Mouse (Mus musculus) lung, postnatal 4 days (tissue): Measurements from ENCODE around the gene Cobll1.

Experiments
- DNase-seq, 2 experiments: peaks; one replicate each; pipeline ENCODE4 v3.0.0; 2021

Cobll1 gene

DNA sequence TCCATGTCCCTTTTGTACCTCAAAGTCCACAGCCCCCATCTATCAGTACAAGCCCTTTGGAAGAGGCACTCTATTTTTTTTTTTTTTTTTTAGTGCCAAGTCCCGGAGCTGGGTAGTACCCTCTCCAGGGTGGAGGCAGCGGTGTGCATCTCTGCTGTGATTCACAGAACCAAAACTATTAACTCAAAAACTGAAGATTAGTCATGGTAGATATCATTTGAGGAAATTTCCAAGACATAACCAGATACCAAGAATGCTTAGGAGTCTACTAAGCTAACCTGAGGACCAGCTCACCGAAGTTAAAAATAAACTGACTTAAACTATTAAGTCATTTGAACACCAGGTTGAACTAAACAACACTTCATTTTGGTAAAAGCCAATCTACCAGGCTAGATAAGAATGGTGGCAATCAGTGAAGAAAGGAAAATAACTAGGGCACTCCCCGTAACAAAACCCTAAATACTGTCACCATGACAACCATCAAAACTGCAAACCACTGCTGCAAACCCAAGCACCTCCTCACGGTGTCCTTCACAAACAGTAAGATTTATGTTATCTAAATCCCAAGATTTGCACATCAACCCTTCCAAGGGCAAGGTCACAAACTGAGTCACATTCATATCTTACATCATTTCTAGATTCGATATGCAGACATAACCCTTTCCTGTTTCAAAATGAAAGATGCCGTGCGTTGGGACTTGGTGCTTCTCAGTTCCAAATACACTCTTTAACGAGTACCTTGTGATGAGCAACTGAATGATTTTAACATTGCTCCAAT, 43.8 kb downstream of the Cobll1 start:
- no peak for DNase-seq

DNA sequence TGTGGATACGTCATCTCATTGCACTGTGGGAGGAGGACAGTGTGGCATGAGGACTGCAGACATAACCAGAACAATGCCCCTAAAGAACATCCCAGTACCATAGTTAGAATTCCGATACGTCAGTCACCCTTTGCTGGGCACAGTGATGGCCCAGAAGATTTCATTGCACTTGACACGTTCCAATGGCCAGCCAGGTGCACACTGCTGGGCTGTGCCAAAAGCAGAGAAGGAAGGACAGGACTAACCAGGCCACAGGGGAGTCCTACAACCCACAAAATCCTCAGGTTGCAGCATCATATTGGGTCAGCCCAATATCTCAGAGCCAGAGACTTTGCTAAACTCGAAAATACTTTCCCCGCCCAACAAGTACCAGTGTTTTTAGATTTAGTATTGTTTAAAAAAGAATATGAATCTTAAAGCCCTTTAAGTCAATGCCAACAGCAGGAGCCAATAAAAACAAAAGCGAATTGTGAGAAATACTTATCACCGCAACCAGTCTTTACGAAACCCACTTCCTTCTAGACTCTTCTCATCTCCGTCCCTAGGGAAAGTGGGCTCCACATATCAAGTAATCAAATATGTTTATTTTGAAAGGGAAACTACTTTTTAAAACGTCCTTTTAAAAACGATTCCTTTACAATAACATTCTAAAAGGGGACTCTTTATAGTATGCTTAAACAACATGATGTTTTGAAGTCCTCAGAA, 46.0 kb downstream of the Cobll1 start:
- no peak for DNase-seq

GRCm38 (mm10) chr2:65191398-65191797, 47.8 kb downstream of the Cobll1 start:
- DNase-seq = no peak

DNA sequence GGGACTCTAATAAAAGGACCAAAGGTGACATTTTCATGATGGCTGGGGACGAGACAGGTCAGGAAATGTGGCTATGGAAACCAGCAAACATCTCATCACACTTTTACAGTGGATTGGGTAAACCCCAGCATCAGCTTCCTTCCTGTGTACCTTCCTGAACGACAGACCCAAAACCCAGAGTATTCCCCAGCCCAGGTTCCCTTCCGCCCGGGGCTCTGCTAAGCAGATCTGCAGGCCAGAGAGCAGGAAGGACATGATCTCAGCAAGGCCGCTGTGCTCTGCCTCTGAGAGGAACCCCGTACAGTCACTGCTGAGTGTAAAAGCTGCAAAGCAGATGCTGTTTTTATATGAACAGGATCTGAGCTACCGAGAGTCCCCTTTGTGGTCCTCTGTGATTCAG, 49.9 kb downstream of the Cobll1 start:
- peak; percentile 50 to 65 for DNase-seq

- DNase-seq = no peak
These were observed 50.6 kb downstream of the Cobll1 start for GRCm38 (mm10) chr2:65188585-65188984.

DNA sequence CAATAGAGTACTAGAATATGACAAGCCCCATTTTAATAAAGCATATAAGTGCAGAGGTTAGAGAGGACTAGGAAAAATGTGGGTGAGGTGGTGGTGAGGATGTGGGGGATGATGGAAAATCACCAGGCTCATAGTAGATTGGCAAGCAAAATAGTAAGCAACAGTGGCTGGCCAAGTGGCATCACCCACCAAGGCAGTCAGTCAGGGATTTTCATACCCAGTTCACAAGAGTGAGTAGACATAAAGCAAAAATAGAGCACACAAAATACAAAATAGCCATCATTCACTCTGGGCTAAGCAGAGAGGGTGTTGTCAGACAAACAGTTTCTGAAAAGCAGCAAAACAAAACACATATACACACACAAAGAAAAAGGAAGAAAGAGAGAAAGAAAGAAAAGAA, 51.6 kb downstream of the Cobll1 start:
- DNase-seq = no peak

DNA sequence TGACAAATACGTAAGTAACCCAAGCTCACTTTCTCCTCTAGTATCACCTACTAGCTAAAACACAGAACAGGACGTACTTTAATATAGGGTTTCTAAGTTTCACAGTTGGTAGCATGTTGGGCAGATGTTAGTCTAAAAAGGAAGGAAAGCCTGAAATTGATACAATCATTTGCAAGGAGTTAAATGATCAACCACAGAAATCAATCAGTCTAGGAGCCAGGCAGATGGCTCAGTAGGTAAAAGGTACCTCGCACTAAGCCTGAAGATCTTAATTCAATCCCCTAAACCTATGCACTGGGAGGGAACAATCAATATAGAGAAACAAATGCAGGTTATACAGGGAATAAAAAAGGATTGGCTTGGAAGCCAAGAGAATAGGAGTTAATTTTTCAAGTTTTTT, 52.0 kb downstream of the Cobll1 start:
- DNase-seq = no peak

DNA sequence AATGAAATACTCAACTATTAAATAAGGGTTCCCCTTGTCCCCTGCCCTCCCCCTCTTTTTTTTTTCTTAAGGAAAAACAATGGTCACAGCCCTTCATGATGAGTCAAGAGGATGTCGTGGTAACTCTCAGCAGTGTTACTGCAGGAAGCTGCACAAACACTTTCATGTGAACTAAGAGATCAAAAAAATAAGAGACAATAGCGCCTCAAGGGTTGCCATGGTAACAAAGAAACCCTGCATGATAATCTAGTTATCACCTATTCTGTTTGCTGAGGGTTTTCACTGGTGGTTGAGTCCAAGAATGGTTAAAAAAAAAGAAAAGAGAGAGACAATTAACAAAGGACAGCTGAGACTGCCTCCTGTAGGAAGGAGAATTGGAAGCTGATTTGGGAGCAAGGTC, 56.5 kb downstream of the Cobll1 start:
- no peak for DNase-seq

- DNase-seq = no peak
These were observed 57.5 kb downstream of the Cobll1 start for GRCm38 (mm10) chr2:65181736-65182135.

DNA sequence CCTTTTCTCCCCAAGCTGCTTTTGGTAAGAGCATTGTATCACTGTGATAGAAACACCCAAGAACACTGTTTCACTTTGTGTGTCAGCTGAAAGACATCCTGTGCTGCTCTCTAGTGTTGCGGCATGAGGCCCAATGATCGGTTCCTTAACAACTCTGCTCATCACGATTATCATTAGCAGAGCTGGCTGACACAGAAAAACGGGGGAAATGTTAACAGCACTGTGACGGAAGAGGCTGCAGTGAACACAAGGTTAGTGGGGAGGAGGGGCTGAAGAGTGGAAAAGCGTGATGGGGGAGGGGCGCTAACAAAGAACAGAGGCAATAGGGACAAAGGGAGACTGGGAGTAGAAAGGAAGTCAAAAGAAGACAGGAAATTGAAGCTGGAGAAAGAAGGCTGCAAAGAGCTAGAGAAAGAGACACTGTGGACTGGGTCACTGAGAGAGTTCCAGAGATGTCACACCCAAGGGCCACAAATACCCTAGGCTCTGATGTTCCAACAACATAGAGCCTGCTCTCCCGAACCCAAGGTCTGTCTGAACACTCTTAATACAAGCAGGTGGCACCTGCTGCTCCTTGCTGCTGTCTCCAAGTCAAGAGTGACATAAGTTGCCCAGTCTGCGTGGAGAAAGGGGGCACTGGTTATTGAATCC, 58.0 kb downstream of the Cobll1 start:
- DNase-seq = no peak

- no peak for DNase-seq
These were observed 63.6 kb downstream of the Cobll1 start for GRCm38 (mm10) chr2:65175645-65176044.

- DNase-seq = no peak
These were observed 67.1 kb downstream of the Cobll1 start for GRCm38 (mm10) chr2:65172071-65172470.

DNA sequence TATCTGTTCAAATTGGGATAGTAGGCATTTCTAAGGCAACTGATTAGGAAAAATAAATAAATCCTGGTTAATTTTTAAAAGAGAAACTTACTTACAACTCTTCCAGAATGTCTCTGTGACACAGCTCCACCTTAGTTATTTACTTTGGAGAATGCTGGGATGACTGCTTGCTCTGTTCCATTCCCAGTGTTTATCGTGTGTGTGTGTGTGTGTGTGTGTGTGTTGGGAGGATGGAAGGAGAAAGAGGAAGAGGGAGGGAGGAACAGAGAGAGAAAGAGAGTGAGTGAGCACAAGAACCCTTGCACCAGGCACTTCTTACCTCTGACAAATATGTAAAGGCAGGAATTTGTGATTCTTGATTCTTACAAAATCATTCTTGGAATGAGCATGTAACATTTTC, 67.7 kb downstream of the Cobll1 start:
- no peak for DNase-seq

DNA sequence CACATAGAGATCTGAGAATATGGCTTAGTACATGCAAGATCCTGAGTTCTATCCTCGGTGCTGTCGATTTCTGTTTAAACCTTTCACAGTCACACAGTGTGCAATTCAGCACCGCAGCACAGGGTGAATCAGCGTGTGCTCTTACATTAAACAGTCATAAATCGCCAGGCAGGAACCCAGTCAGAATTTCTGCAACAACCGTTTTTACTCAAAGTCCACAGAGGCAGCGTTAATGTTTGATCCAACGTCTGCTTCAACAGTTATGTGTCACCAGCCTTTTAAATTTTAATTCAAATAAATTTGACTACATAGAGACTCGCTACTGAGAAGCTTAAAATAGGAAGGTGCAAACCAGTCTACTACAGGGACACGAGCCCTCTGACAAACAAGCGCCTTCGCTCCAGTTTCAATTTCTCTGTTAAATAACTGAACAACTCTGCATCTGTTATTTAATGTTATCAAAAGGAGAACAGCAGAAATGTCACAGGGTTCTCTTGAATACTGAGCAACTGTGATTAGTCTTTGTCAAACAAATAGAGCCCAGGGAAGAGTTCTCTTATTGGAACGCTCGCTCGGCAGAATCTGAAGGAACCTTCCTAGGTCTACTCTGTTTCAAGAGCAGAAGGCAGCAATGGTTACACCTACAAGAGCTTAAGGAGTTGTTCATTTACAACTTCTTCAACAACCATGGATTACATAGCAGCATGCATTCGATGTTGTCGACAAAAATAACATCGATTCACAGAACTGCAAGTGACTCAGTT, 68.3 kb downstream of the Cobll1 start:
- DNase-seq = no peak

DNA sequence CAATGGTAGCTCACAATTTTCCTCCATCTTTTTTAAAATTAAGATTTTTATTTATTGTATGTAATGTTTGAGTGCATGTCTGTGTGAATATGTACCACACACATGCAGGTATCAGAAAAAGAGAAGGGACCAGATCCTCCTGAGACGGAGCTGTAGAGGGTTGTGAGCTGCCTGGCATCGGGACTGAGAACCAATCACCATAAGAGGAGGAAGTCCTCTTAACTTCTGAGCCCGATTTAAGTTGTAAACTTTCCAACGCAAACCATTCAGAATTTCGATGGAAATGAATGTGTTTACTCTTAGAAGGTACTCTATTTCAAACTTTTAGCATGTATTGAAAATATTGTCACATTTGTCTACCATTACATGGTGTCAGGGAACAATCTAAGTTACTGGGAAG, 68.9 kb downstream of the Cobll1 start:
- no peak for DNase-seq

DNA sequence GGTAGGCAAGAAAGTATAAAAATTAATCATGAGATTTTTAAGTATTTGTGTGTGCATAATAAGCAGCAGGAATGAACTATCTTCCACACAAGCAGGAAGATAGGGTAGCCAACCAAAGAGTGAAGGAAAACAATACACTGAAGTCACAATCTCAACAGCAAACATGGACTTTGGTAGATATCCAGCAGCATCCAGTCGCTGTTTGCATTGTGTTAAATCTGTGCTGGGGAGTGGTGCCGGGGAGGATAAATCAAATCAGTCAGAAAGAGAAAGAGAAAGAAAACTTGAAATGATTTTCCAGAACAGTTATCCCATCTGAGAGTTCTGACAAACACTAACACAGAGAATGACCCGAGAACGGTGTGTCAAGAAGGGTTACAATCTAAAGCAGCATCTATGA, 75.2 kb downstream of the Cobll1 start:
- no peak for DNase-seq

- DNase-seq = no peak
These were observed 76.6 kb downstream of the Cobll1 start for GRCm38 (mm10) chr2:65162625-65163024.

DNA sequence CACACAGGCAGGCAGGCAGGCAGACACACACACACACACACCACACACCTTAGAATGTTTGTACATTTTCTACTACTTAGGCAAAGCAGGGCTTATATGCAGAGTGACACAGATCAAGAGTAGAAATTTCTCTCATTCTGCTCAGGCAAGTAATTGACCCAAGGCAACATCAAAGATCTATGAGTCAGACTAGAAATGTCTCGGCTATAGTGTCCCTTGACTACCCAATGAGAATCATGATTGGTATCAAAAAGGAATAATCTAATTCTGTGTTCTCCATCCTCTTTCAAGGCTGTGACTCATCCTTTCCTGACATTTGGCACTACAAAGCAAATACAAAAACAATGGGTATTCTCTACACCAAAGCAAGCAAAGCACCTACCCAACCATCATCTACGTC, 77.5 kb downstream of the Cobll1 start:
- DNase-seq = no peak

- DNase-seq = no peak
These were observed 81.1 kb downstream of the Cobll1 start for GRCm38 (mm10) chr2:65157981-65158651.

GRCm38 (mm10) chr2:65157325-65157724, 81.9 kb downstream of the Cobll1 start:
- DNase-seq = no peak

GRCm38 (mm10) chr2:65148928-65149327, 90.3 kb downstream of the Cobll1 start:
- DNase-seq = no peak

DNA sequence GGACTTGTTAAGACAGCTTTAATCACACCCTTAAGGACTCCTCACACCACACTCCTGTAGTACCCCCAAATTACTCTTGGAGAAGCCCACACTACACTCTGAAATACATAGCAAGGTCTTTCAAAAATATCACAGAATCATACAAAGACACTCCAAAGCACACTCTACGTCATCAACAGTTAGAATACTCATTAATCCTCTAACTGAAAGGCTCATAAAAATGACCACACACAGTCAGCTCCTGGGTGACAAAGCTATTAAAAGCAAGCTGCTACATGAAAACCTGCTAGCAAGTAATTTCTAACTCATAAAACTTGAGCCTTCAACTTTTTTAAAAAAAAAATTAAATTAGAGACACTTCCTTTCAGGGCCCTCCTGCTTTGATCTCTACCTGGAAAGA, 91.8 kb downstream of the Cobll1 start:
- no peak for DNase-seq
